Mouse (Mus musculus) ES-Bruce4 (cell line): ENCODE results near the gene Slc43a2.

ENCODE experiments used
- CTCF ChIP-seq: IDR thresholded peaks from one replicate; pipeline ENCODE4 v1.8.1; 2011; ENCODE audit warnings: low read depth, low read length
- POLR2A ChIP-seq: IDR thresholded peaks from one replicate; pipeline ENCODE4 v1.8.1; 2011; ENCODE audit warnings: low read length; ENCODE audit not compliant: insufficient read depth

DNA sequence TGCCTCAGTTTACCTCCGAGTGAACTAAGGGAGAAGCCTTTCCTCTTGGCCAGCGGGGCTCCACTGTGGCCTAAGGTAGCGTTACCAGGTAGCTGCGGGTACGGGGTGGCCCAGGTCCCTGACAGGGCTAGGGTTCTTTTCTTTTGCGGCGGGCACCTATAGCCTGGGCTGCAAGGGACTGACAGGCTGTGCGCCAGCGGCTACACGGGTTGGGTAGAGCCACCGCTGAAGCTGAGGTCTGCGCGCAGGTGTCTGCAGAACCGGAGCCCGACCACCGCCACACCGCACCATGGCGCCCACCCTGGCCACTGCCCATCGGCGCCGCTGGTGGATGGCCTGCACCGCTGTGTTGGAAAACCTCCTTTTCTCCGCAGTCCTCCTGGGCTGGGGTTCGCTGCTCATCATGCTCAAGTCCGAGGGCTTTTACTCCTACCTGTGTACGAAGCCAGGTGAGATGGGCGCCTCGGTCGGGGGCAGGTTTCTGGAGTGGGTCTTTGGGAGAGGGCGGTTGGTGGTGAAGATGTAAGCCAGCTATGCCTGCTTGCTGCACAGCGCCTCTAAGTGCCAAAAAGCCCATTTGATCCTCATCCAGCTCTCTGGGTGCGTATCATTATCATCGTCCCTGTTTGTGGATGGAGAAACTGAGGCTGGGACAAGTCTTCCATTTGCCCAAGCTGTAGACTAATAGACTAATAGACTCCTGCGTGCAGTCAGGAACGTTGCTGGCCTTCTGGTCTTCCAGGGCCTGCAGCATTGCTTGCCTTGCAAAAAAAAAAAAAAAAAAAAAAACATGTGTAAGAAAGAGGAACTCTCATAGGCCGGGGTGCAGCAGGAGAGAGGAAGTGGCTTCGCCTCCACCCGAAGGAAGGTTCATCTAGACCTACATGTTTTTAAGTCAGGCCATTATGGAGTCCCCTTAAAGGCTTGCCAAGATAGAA, 1.1 kb downstream of the Slc43a2 start:
- TF ChIP-seq CTCF, result no peak
- no peak for TF ChIP-seq POLR2A
